Mouse (Mus musculus): ENCODE data around the gene Agap1.

The Agap1 gene

GRCm38 (mm10) chr1:89751344-89751743 is 296.7 kb downstream of the Agap1 start:
- no peak for DNase-seq (ENCODE audit: low spot score in 2 of 2)

GRCm38 (mm10) chr1:89752659-89753058 is 298.1 kb downstream of the Agap1 start:
- no peak for DNase-seq (ENCODE audit: low spot score in 2 of 2)

- no peak for DNase-seq (ENCODE audit: low spot score in 2 of 2)
Measured at GRCm38 (mm10) chr1:89755358-89755757, 300.8 kb downstream of the Agap1 start.

- DNase-seq (ENCODE audit: low spot score in 2 of 2) = no peak
Measured at GRCm38 (mm10) chr1:89756387-89756786, 301.8 kb downstream of the Agap1 start.

GRCm38 (mm10) chr1:89757545-89757944 is 302.9 kb downstream of the Agap1 start:
- DNase-seq (ENCODE audit: low spot score in 2 of 2) = no peak

GRCm38 (mm10) chr1:89763912-89764311 is 309.3 kb downstream of the Agap1 start:
- DNase-seq (ENCODE audit: low spot score in 2 of 2) = no peak

- DNase-seq (ENCODE audit: low spot score in 2 of 2) = no peak
Measured at GRCm38 (mm10) chr1:89766891-89767290, 312.3 kb downstream of the Agap1 start.

GRCm38 (mm10) chr1:89769641-89770040 is 315.0 kb downstream of the Agap1 start:
- no peak for DNase-seq (ENCODE audit: low spot score in 2 of 2)

- no peak for DNase-seq (ENCODE audit: low spot score in 2 of 2)
Measured at GRCm38 (mm10) chr1:89770298-89770697, 315.7 kb downstream of the Agap1 start.

GRCm38 (mm10) chr1:89775750-89776149 is 321.1 kb downstream of the Agap1 start:
- DNase-seq (ENCODE audit: low spot score in 2 of 2) = no peak

GRCm38 (mm10) chr1:89780675-89781074 is 326.1 kb downstream of the Agap1 start:
- DNase-seq (ENCODE audit: low spot score in 2 of 2) = peak in 1 of 2 experiments; percentile 63

GRCm38 (mm10) chr1:89781861-89782260 is 327.3 kb downstream of the Agap1 start:
- no peak for DNase-seq (ENCODE audit: low spot score in 2 of 2)

- no peak for DNase-seq (ENCODE audit: low spot score in 2 of 2)
Measured at GRCm38 (mm10) chr1:89786793-89787192, 332.2 kb downstream of the Agap1 start.

GRCm38 (mm10) chr1:89798724-89799123 is 344.1 kb downstream of the Agap1 start:
- DNase-seq (ENCODE audit: low spot score in 2 of 2) = no peak

GRCm38 (mm10) chr1:89801506-89801905 is 346.9 kb downstream of the Agap1 start:
- DNase-seq (ENCODE audit: low spot score in 2 of 2) = no peak

- DNase-seq (ENCODE audit: low spot score in 2 of 2) = peak; percentile 38 to 52
Measured at GRCm38 (mm10) chr1:89804981-89805380, 350.4 kb downstream of the Agap1 start.

GRCm38 (mm10) chr1:89812816-89813215 is 358.2 kb downstream of the Agap1 start:
- DNase-seq (ENCODE audit: low spot score in 2 of 2) = no peak

GRCm38 (mm10) chr1:89816487-89817206 is 362.0 kb downstream of the Agap1 start:
- no peak for DNase-seq (ENCODE audit: low spot score in 2 of 2)

GRCm38 (mm10) chr1:89821822-89822221 is 367.2 kb downstream of the Agap1 start:
- DNase-seq (ENCODE audit: low spot score in 2 of 2) = no peak

GRCm38 (mm10) chr1:89822431-89822830 is 367.8 kb downstream of the Agap1 start:
- no peak for DNase-seq (ENCODE audit: low spot score in 2 of 2)

GRCm38 (mm10) chr1:89823036-89823435 is 368.4 kb downstream of the Agap1 start:
- no peak for DNase-seq (ENCODE audit: low spot score in 2 of 2)

- no peak for DNase-seq (ENCODE audit: low spot score in 2 of 2)
Measured at GRCm38 (mm10) chr1:89827051-89827450, 372.4 kb downstream of the Agap1 start.

- DNase-seq (ENCODE audit: low spot score in 2 of 2) = no peak
Measured at GRCm38 (mm10) chr1:89831095-89831494, 376.5 kb downstream of the Agap1 start.

GRCm38 (mm10) chr1:89844064-89844463 is 389.5 kb downstream of the Agap1 start:
- no peak for DNase-seq (ENCODE audit: low spot score in 2 of 2)
